Comparison of ENCODE assay signal across 30 mouse cellular contexts in the genomic region with DNA sequence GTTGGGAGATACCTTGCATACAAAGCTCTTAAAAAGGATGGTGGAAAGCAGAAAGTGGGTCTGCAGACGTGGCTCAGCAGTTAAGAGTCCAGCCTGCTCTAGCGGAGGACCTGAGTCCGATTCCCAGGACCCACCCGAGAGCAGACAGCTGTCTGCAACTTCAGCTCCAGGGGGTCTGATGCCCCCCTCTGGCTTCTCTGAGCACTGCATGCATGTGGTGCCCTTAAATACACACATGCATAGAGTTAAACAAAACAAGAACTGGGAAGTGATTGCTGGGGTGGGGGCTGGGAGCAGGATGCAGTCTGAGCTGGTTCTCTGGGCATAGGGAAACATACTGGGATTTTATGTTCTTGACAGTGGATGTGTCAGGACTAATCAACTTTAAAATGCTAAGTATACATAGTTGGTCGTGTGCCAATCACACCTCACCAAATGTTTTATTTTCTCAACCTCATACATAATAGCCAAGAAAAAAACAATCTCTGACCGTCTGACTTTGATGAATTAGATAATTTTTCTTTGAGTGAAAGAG. TPM values are rescaled to one million over a fixed set of nuclear protein-coding genes. Genes with fewer than 3 reads are reported as not detected.
DNase-seq lines count a peak whose midpoint lies in the region; ATAC-seq and TF ChIP-seq lines count a peak whose summit lies in the region.
"Had no signal": no experiment of that assay in that cellular context is flagged by ENCODE, and none has a peak within 500 bp of the region (broad histone marks: within the 10 kb centered on the region; RNA-seq: fewer than 3 reads in every experiment).

No protein-coding gene starts in this region.

- H3K27me3 ChIP-seq in forebrain, embryonic 15.5 days: peaks cover 13% of the 10 kb centered on the region
- H3K27me3 ChIP-seq in forebrain, embryonic 10.5 days (ENCODE audit: poor library complexity, severe bottlenecking): peaks cover 29% of the 10 kb centered on the region
- peaks cover 6% of the 10 kb centered on the region for H3K27me3 ChIP-seq in liver, embryonic 14.5 days (ENCODE audit: control insufficient read depth, insufficient read depth, low read length)
- H3K27me3 ChIP-seq in liver, embryonic 12.5 days (replicated peaks): peaks cover 27% of the 10 kb centered on the region

- peaks cover 51% of the 10 kb centered on the region for H3K36me3 ChIP-seq in forebrain, embryonic 15.5 days
- no peaks in the 10 kb centered on the region for H3K36me3 ChIP-seq in forebrain, embryonic 10.5 days (replicated peaks)
- no peaks in the 10 kb centered on the region for H3K36me3 ChIP-seq in liver, embryonic 14.5 days (replicated peaks; ENCODE audit: control insufficient read depth, insufficient read depth, low read depth)
- no peaks in the 10 kb centered on the region for H3K36me3 ChIP-seq in liver, embryonic 12.5 days
- no peaks in the 10 kb centered on the region for H3K36me3 ChIP-seq in ES-E14 (ENCODE audit: control insufficient read depth, insufficient read depth, low read length, poor library complexity, severe bottlenecking)
- H3K36me3 ChIP-seq: embryonic facial prominence, embryonic 13.5 days; kidney, embryonic 15.5 days; liver, embryonic 15.5 days; lung, embryonic 15.5 days had no signal

- DNase-seq in forebrain, embryonic 10.5 days (ENCODE audit: extremely low spot score, low spot score): no peak
- DNase-seq in liver, embryonic 14.5 days (ENCODE audit: low read depth in 3 of 3, low spot score in 3 of 3): no peak
- no peak for DNase-seq in ES-E14 (ENCODE audit: low read depth, low spot score)
- DNase-seq in ovary, postnatal 14 days (ENCODE audit: low spot score): no peak
- no peak for DNase-seq in right cerebral cortex, postnatal 10 days (ENCODE audit: low spot score in 2 of 2)
- DNase-seq: adrenal gland, postnatal 10 days; cerebellum, adult 11 months; cerebellum, adult 9-11 months; gastrocnemius, postnatal 10 days; heart, postnatal 14 days; kidney, adult 18-20 months; kidney, postnatal 25 days; layer of hippocampus, postnatal 36 days; left cerebral cortex, postnatal 4 days; thymus, adult 2 months; thymus, postnatal 36 days had no signal

- H3K4me2 ChIP-seq in forebrain, embryonic 15.5 days (replicated peaks): no peak overlapping the region
- H3K4me2 ChIP-seq in liver, embryonic 14.5 days (ENCODE audit: low read depth): no peak overlapping the region
- no peak overlapping the region for H3K4me2 ChIP-seq in liver, embryonic 12.5 days
- H3K4me2 ChIP-seq: embryonic facial prominence, embryonic 13.5 days; kidney, embryonic 15.5 days; liver, embryonic 15.5 days; lung, embryonic 15.5 days; midbrain, embryonic 11.5 days; neural tube, embryonic 12.5 days had no signal

- H3K4me1 ChIP-seq in forebrain, embryonic 15.5 days: peaks cover 7% of the 10 kb centered on the region
- peaks cover 8% of the 10 kb centered on the region for H3K4me1 ChIP-seq in forebrain, embryonic 10.5 days
- no peaks in the 10 kb centered on the region for H3K4me1 ChIP-seq in liver, embryonic 14.5 days (replicated peaks; ENCODE audit: control insufficient read depth in 2 of 2, insufficient read depth in 2 of 2, low read length in 1 of 2)
- H3K4me1 ChIP-seq in liver, embryonic 12.5 days: no peaks in the 10 kb centered on the region
- no peaks in the 10 kb centered on the region; a peak in 3 of 4 replicates for H3K4me1 ChIP-seq in ES-E14 (ENCODE audit: control insufficient read depth in 2 of 2, insufficient read depth in 2 of 2, low read length in 2 of 2, poor library complexity in 1 of 2)
- H3K4me1 ChIP-seq in cortical plate, adult 2 months (ENCODE audit: control insufficient read depth, insufficient read depth, low read length): no peaks in the 10 kb centered on the region
- H3K4me1 ChIP-seq: liver, embryonic 15.5 days; lung, embryonic 15.5 days; neural tube, embryonic 12.5 days had no signal

- H3K4me3 ChIP-seq in forebrain, embryonic 15.5 days: no peak overlapping the region
- no peak overlapping the region for H3K4me3 ChIP-seq in forebrain, embryonic 10.5 days
- no peak overlapping the region for H3K4me3 ChIP-seq in liver, embryonic 14.5 days (ENCODE audit: insufficient read depth in 1 of 2, low read depth in 2 of 2, low read length in 2 of 2)
- H3K4me3 ChIP-seq in liver, embryonic 12.5 days: no peak overlapping the region
- no peak overlapping the region for H3K4me3 ChIP-seq in ES-E14 (ENCODE audit: insufficient read depth in 1 of 2, low read depth in 1 of 2, low read length in 2 of 2, poor library complexity in 1 of 2, severe bottlenecking in 1 of 2)
- H3K4me3 ChIP-seq in cortical plate, adult 2 months (ENCODE audit: insufficient read depth, low read length): no peak overlapping the region
- H3K4me3 ChIP-seq: embryonic facial prominence, embryonic 13.5 days; kidney, embryonic 15.5 days; liver, embryonic 15.5 days; lung, embryonic 15.5 days; myocyte; neural tube, embryonic 12.5 days had no signal

- no peak for TF ChIP-seq EP300 in liver, embryonic 14.5 days (IDR thresholded peaks at IDR 0.05; ENCODE audit: low read depth)

- in situ Hi-C loops in ES-E14 (cut with MboI; ENCODE audit: low sequenced_read_pairs in 2 of 2, unreplicated experiment in 2 of 2): no loop called here

- TF ChIP-seq POLR2A in cortical plate, adult 2 months (IDR thresholded peaks at IDR 0.05; ENCODE audit: extremely low read depth, insufficient read depth, low read length): no peak

- no peaks in the 10 kb centered on the region for H3K9me3 ChIP-seq in forebrain, embryonic 15.5 days
- H3K9me3 ChIP-seq in forebrain, embryonic 10.5 days: no peaks in the 10 kb centered on the region
- no peaks in the 10 kb centered on the region for H3K9me3 ChIP-seq in liver, embryonic 14.5 days (ENCODE audit: control insufficient read depth, low read length)
- no peaks in the 10 kb centered on the region for H3K9me3 ChIP-seq in liver, embryonic 12.5 days (replicated peaks)
- H3K9me3 ChIP-seq in ES-E14 (ENCODE audit: control insufficient read depth, insufficient read depth, low read depth, low read length): no peaks in the 10 kb centered on the region
- H3K9me3 ChIP-seq: kidney, embryonic 15.5 days; liver, embryonic 15.5 days; lung, embryonic 15.5 days had no signal

- WGBS in forebrain, embryonic 15.5 days: 80% methylated on average over 6 of the region's 6 CpGs
- 93% methylated on average over 6 of the region's 6 CpGs for WGBS in forebrain, embryonic 10.5 days
- WGBS in liver, embryonic 14.5 days (ENCODE audit: insufficient replicate concordance): 65% methylated on average over 6 of the region's 6 CpGs
- 68% methylated on average over 6 of the region's 6 CpGs for WGBS in liver, embryonic 12.5 days (ENCODE audit: insufficient replicate concordance)

- H3K9ac ChIP-seq in forebrain, embryonic 15.5 days (replicated peaks): no peak overlapping the region
- H3K9ac ChIP-seq in liver, embryonic 14.5 days (replicated peaks): no peak overlapping the region
- no peak overlapping the region for H3K9ac ChIP-seq in liver, embryonic 12.5 days
- H3K9ac ChIP-seq in ES-E14 (ENCODE audit: insufficient read depth, low read depth, low read length, poor library complexity, severe bottlenecking): no peak overlapping the region
- H3K9ac ChIP-seq: embryonic facial prominence, embryonic 13.5 days; kidney, embryonic 15.5 days; liver, embryonic 15.5 days; lung, embryonic 15.5 days; neural tube, embryonic 12.5 days had no signal

- ATAC-seq in forebrain, embryonic 15.5 days (replicated peaks): no peak; the same call in 1 of the 2 replicates
- ATAC-seq in liver, embryonic 14.5 days (ENCODE audit: insufficient read depth): no peak
- ATAC-seq in liver, embryonic 12.5 days: no peak
- ATAC-seq: hindbrain, embryonic 16.5 days; midbrain, embryonic 16.5 days had no signal

- H3K27ac ChIP-seq in forebrain, embryonic 15.5 days (replicated peaks): peak overlapping the region; percentile 70; the same call in 1 of the 2 replicates
- H3K27ac ChIP-seq in forebrain, embryonic 10.5 days: no peak overlapping the region
- no peak overlapping the region for H3K27ac ChIP-seq in liver, embryonic 14.5 days
- no peak overlapping the region for H3K27ac ChIP-seq in liver, embryonic 12.5 days
- no peak overlapping the region for H3K27ac ChIP-seq in ES-E14 (ENCODE audit: insufficient read depth, low read depth, low read length, poor library complexity, severe bottlenecking)
- H3K27ac ChIP-seq in cortical plate, adult 2 months (ENCODE audit: insufficient read depth, low read length): no peak overlapping the region
- H3K27ac ChIP-seq: embryonic facial prominence, embryonic 13.5 days; kidney, embryonic 15.5 days; liver, embryonic 15.5 days; lung, embryonic 15.5 days; neural tube, embryonic 12.5 days had no signal

- TF ChIP-seq CTCF in liver, embryonic 14.5 days (IDR thresholded peaks at IDR 0.05; ENCODE audit: low read depth): peak; percentile 26
- 0 out of 2 replicates have a peak, but pooled peaks have one; percentile 1 for TF ChIP-seq CTCF in cortical plate, adult 2 months (IDR thresholded peaks at IDR 0.05; ENCODE audit: extremely low read depth, insufficient read depth, low read length)

TF ChIP-seq in ES-E14, 5 proteins besides CTCF, POLR2A, EP300 and RAD21:
- TF ChIP-seq ZNF384 (IDR thresholded peaks at IDR 0.05; ENCODE audit: low read depth, low read length): no peak
- TF ChIP-seq ZC3H11A (IDR thresholded peaks at IDR 0.05; ENCODE audit: borderline replicate concordance, low read depth, low read length): peak; percentile 19; the same call in 1 of the 2 replicates

RNA-seq across cellular contexts. Expression of gene Disp3, which starts 20.7 kb away (rescaled TPM):
- 11.5 and 14.4 TPM in 2 replicates for polyA plus RNA-seq in forebrain, embryonic 15.5 days (2015; fragmentation: Nextera tagmentation; extraction: Ambion mirVana)
- polyA plus RNA-seq in forebrain, embryonic 10.5 days (2016; fragmentation: Nextera tagmentation; extraction: Ambion mirVana): 1.2 and 2.1 TPM in 2 replicates
- 0.04 TPM in 1 of 2 replicates, not detected in the other for polyA plus RNA-seq in liver, embryonic 14.5 days (2012; rRNA removed)
- polyA plus RNA-seq in liver, embryonic 14.5 days (2014; fragmentation: Nextera tagmentation; extraction: Ambion mirVana): not detected in 2 replicates
- polyA plus RNA-seq in liver, embryonic 12.5 days (2016; fragmentation: Nextera tagmentation; extraction: Ambion mirVana): 0.07 and 0.11 TPM in 2 replicates
- total RNA-seq in ES-E14 (2012; rRNA removed): 1.6 and 2.2 TPM in 2 replicates
- polyA plus RNA-seq in cortical plate, adult 2 months (2012; rRNA removed): 19.6 and 20.1 TPM in 2 replicates
- total RNA-seq: granulocyte monocyte progenitor cell, adult 5-6 weeks; heart, postnatal 14 days; megakaryocyte progenitor cell, adult 5-6 weeks had no signal
- polyA plus RNA-seq: liver, embryonic 15.5 days had no signal
